Mouse (Mus musculus) ES-E14 (cell line): ENCODE results near the gene Gfra4. TPM values are rescaled to one million over a fixed set of nuclear protein-coding genes. Genes with fewer than 3 reads are reported as not detected.
"Not testable (repeated sequence)": the region's sequence is repeated elsewhere in the genome, so short reads cannot be mapped to it uniquely, and the experiment has no call there.

ENCODE experiments used
- DNase-seq: peaks from one replicate; pipeline ENCODE4 v3.0.0-alpha.2; 2013; ENCODE audit warnings: low read depth, low spot score
- H3K27ac ChIP-seq: 2 replicates; pipeline ENCODE4 v1.5.1; 2012; ENCODE audit warnings: low read depth, mild to moderate bottlenecking, low read length, moderate library complexity, mixed read lengths; ENCODE audit not compliant: poor library complexity, insufficient read depth, severe bottlenecking
- H3K36me3 ChIP-seq: 2 replicates; pipeline ENCODE4 v1.6.1; 2012; ENCODE audit warnings: mild to moderate bottlenecking, low read length, moderate library complexity, mixed read lengths; ENCODE audit not compliant: control insufficient read depth, poor library complexity, insufficient read depth, severe bottlenecking
- H3K4me1 ChIP-seq, 2 experiments: fragments of 150-350 bp in 1 of 2; sonication (generic) in 1 of 2; 2 replicates each; pipeline ENCODE4 v1.6.1; 2012; ENCODE audit warnings: low read length in 2 of 2, mild to moderate bottlenecking in 1 of 2, mixed read lengths in 1 of 2; ENCODE audit not compliant: control insufficient read depth in 2 of 2, insufficient read depth in 2 of 2, poor library complexity in 1 of 2
- H3K4me3 ChIP-seq, 2 experiments: fragments of 150-350 bp in 1 of 2; sonication (generic) in 1 of 2; 2 replicates each; pipeline ENCODE4 v1.5.1; 2012; ENCODE audit warnings: low read length in 2 of 2, low read depth in 1 of 2, mild to moderate bottlenecking in 1 of 2, mixed read lengths in 1 of 2; ENCODE audit not compliant: insufficient read depth in 1 of 2, poor library complexity in 1 of 2, severe bottlenecking in 1 of 2
- H3K9ac ChIP-seq: 2 replicates; pipeline ENCODE4 v1.6.1; 2012; ENCODE audit warnings: low read depth, mild to moderate bottlenecking, low read length, mixed read lengths; ENCODE audit not compliant: poor library complexity, insufficient read depth, severe bottlenecking
- H3K9me3 ChIP-seq: fragments of 150-350 bp; sonication (generic); 2 replicates; pipeline ENCODE4 v1.6.1; 2012; ENCODE audit warnings: low read depth, mild to moderate bottlenecking, low read length; ENCODE audit not compliant: control insufficient read depth, insufficient read depth
- CHD2 ChIP-seq: IDR thresholded peaks from 2 replicates; pipeline ENCODE4 v1.6.1; 2014; ENCODE audit warnings: mild to moderate bottlenecking, low read depth, low read length, inconsistent platforms
- HCFC1 ChIP-seq: IDR thresholded peaks from 2 replicates; pipeline ENCODE4 v1.6.1; 2012; ENCODE audit warnings: low read length, inconsistent platforms, borderline replicate concordance; ENCODE audit not compliant: insufficient read depth
- MAFK ChIP-seq: IDR thresholded peaks from 2 replicates; pipeline ENCODE4 v1.6.1; 2014; ENCODE audit warnings: mild to moderate bottlenecking, low read depth, low read length, inconsistent platforms; ENCODE audit not compliant: insufficient read depth
- ZC3H11A ChIP-seq: IDR thresholded peaks from 2 replicates; pipeline ENCODE4 v1.6.1; 2012; ENCODE audit warnings: low read depth, mild to moderate bottlenecking, inconsistent platforms, low read length, borderline replicate concordance
- ZNF384 ChIP-seq: IDR thresholded peaks from 2 replicates; pipeline ENCODE4 v1.6.1; 2012; ENCODE audit warnings: low read depth, low read length, inconsistent platforms
- in situ Hi-C, 2 experiments: fragments of 600-800 bp; cut with MboI; formaldehyde crosslinking; loops; one replicate each; pipeline ENCODE4 v1.15.1; 2025; ENCODE audit warnings: low sequenced_read_pairs in 2 of 2, inconsistent platforms in 1 of 2; ENCODE audit not compliant: unreplicated experiment in 2 of 2
- total RNA-seq: library from RNA; depleted of rRNA; stranded (reverse); fragments of 300-350 nt; gene quantifications from 2 replicates; pipeline ENCODE4 v1.2.3, GENCODE M21; 2012

Gfra4 gene
- total RNA-seq, 1 experiment = 1.6 TPM

- TF ChIP-seq MAFK = no peak
- no peak for TF ChIP-seq HCFC1
- TF ChIP-seq ZNF384 = no peak
- Histone ChIP-seq H3K4me3 (no peak overlapping the region), H3K36me3 (no peaks in the 10 kb centered on the region), H3K9ac (no peak overlapping the region), H3K27ac (no peak overlapping the region), H3K9me3 (no peaks in the 10 kb centered on the region), H3K4me1 (peaks cover 0 to 2% of the 10 kb centered on the region in 2 experiments; a peak in 1 of 4 replicates)
- DNase-seq = no peak
- in situ Hi-C loops = no loop called here
Measured at GRCm38 (mm10) chr2:131038675-131039074, 4.2 kb downstream of the Gfra4 start.

GRCm38 (mm10) chr2:131038197-131038596 is 4.7 kb downstream of the Gfra4 start:
- Histone ChIP-seq H3K4me3 (no peak overlapping the region), H3K27ac (no peak overlapping the region), H3K9me3 (no peaks in the 10 kb centered on the region), H3K36me3 (no peaks in the 10 kb centered on the region), H3K9ac (no peak overlapping the region), H3K4me1 (peaks cover 0 to 2% of the 10 kb centered on the region in 2 experiments; a peak in 1 of 4 replicates)
- in situ Hi-C loops = no loop called here
- no peak for TF ChIP-seq MAFK
- TF ChIP-seq CHD2 = no peak
- TF ChIP-seq ZNF384 = no peak
- TF ChIP-seq ZC3H11A = no peak
- no peak for TF ChIP-seq HCFC1
- DNase-seq = no peak

GRCm38 (mm10) chr2:131037226-131037990 is 5.5 kb downstream of the Gfra4 start:
- no peaks in the 10 kb centered on the region for H3K36me3 ChIP-seq
- no peak for DNase-seq
- no peak overlapping the region for H3K4me3 ChIP-seq
- no peak overlapping the region for H3K9ac ChIP-seq
- no peaks in the 10 kb centered on the region for H3K9me3 ChIP-seq
- in situ Hi-C loops = no loop called here
- peaks cover 0 to 2% of the 10 kb centered on the region in 2 experiments; a peak in 1 of 4 replicates for H3K4me1 ChIP-seq
- no peak for TF ChIP-seq ZC3H11A
- TF ChIP-seq HCFC1 = no peak
- no peak for TF ChIP-seq CHD2
- TF ChIP-seq ZNF384 = no peak
- no peak for TF ChIP-seq MAFK
- no peak overlapping the region for H3K27ac ChIP-seq

- no peak for TF ChIP-seq CHD2
- no peak for TF ChIP-seq ZNF384
- TF ChIP-seq ZC3H11A = no peak
- no peak for TF ChIP-seq HCFC1
- TF ChIP-seq MAFK = no peak
- Histone ChIP-seq H3K9ac (no peak overlapping the region), H3K27ac (no peak overlapping the region), H3K36me3 (no peaks in the 10 kb centered on the region), H3K4me3 (no peak overlapping the region), H3K4me1 (peaks cover 0 to 2% of the 10 kb centered on the region in 2 experiments; a peak in 1 of 4 replicates), H3K9me3 (no peaks in the 10 kb centered on the region)
- DNase-seq = no peak
- in situ Hi-C loops = no loop called here
Measured at GRCm38 (mm10) chr2:131036757-131037156, 6.1 kb downstream of the Gfra4 start.

- TF ChIP-seq CHD2 (no peak), ZC3H11A (no peak), MAFK (no peak), HCFC1 (no peak), ZNF384 (no peak)
- no peak overlapping the region for H3K27ac ChIP-seq
- in situ Hi-C loops = no loop called here
- H3K9ac ChIP-seq = no peak overlapping the region
- H3K4me1 ChIP-seq = peaks cover 0 to 2% of the 10 kb centered on the region in 2 experiments; a peak in 1 of 4 replicates
- no peak for DNase-seq
- no peak overlapping the region for H3K4me3 ChIP-seq
- no peaks in the 10 kb centered on the region for H3K36me3 ChIP-seq
- H3K9me3 ChIP-seq = no peaks in the 10 kb centered on the region
Measured at GRCm38 (mm10) chr2:131036343-131036742, 6.5 kb downstream of the Gfra4 start.

- in situ Hi-C loops, H3K9ac ChIP-seq: not testable (repeated sequence)
Measured at GRCm38 (mm10) chr2:131031406-131031805, 11.5 kb downstream of the Gfra4 start.

More at GRCm38 (mm10) chr2:131031406-131031805, 11.5 kb downstream of the Gfra4 start:
- not testable (repeated sequence) for DNase-seq, H3K4me3 ChIP-seq, H3K4me1 ChIP-seq, H3K9me3 ChIP-seq, H3K27ac ChIP-seq, H3K36me3 ChIP-seq
